Mouse (Mus musculus): ENCODE measurements around the gene F10. TPM values are rescaled to one million over a fixed set of nuclear protein-coding genes. Genes with fewer than 3 reads are reported as not detected.
"Not testable (repeated sequence)": the region's sequence is repeated elsewhere in the genome, so short reads cannot be mapped to it uniquely, and the experiment has no call there.

F10 gene
- total RNA-seq, 4 experiments from 2014 or later = 0.35 to 5.7 (median 0.47) TPM

DNA sequence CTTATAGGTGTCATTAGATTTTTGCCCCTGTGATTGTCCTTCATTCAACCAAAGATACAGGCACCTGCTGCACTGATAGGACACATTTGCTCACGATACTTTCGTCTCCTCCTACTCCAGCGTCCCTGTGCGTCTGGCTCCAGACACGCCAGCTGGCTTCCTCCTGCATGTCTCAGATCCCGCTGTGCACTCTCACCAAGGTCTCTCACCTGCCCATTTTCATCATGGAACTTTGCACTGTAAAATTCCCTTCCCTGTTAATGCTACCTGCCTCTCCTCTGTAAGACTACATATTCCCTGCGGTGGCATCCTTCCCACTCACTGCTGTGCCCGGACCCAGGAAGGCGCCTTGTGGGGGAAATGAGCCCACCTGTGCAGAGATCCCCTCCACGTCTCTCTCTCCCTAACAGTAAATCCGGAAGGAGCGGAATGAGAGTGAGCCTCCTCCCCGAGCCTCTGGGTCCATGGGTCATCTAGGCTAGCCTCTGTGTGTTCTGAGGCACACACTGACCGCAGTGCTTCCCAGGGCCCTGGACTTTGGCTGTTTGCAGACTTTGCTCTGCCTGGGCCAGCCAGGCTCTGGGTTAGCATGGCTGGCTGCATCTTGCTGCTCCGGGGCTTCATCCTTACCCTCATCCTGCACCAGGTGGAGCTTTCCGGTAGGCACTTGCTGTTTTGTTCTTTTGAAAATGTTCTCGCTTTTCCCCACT, 23.5 kb downstream of the F10 start, which contains the start of gene Proz:
TSS of gene Proz (plus strand) at position 474 of the 710 bp plus-strand sequence.
- no peak for DNase-seq (ENCODE audit: low spot score)

DNA sequence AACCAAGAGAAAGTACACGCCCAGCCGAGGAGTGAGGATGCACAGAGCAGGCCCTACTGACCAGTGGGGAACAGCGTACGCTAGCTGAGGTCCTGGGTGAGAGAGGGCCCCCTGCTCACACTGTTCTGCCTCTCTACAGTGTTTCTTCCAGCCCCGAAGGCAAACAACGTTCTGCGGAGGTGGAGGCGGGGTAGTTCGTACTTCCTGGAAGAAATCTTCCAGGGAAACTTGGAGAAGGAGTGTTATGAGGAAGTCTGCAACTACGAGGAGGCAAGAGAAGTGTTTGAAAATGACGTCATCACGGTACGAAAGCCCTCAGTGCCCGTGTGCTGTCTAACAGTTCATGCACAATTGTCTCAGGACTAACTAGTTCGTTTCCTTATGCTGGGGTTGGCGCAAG, 26.0 kb downstream of the F10 start:
- DNase-seq (ENCODE audit: low spot score) = no peak

DNA sequence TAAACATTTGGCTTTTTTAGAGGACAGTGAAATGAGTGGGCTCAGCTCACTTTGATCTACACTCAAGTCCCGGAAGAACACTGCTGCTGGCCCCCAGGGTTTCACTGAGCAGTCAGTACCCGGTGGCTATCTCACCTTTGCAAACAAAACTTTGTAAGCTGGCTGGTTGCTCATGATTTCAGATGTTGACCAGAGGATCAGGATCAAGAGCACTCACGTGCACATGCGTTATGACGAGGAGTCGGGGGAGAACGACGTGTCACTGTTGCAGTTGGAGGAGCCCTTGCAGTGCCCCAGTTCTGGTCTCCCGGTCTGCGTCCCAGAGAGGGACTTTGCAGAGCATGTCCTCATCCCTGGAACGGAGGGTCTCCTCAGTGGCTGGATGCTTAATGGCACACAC, 36.1 kb downstream of the F10 start:
- DNase-seq (ENCODE audit: low spot score) = no peak

DNA sequence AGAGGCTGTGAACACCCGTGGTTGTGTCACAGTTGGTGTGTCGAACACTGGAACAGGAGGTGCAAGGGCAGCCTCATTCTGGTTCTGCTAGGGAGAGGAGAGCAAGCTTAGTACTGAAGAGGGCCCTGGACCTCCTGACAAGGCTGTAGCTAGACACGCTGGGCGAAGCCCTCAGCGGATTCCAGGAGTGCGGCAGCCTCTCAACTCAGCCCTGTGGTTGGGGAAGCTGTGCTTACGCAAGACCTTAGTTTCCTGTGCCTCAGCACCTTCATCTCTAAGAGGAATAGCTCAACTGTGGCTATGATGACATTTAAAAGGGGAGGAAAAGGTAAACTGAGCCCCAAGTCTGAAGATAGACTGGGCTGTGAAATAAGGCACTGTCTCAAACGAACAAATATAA, 37.9 kb downstream of the F10 start:
- no peak for DNase-seq (ENCODE audit: low spot score)

DNA sequence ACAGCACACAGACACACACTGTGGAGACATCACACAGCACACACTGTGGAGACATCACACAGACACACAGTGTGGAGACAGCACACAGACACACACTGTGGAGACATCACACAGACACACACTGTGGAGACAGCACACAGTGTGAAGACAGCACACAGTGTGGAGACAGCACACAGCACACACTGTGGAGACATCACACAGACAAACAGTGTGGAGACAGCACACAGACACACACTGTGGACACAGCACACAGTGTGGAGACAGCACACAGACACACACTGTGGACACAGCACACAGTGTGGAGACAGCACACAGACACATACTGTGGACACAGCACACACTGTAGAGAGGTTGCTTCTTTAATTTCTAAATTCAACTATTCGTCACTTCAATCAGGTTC, 38.5 kb downstream of the F10 start:
- not testable (repeated sequence) for DNase-seq (ENCODE audit: low spot score)

DNA sequence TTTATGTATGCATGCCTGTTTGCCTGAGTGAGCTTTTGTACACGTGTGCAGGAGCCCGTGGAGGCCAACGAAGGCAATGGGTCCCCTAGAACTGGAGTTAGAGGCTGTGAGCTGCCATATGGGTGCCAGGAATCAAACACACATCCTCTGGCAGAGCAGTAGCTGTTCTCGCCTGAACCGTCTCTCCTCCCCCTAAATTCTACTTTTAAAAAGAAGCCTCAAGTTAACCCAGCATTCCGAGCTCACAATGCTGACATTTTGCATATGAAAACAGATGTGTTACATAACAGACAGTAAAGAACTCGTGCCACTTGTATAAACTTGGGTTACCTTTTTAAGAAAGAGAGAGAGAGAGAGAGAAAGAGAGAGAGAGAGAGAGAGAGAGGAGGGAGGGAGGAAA, 40.4 kb downstream of the F10 start:
- no peak for DNase-seq (ENCODE audit: low spot score)

DNA sequence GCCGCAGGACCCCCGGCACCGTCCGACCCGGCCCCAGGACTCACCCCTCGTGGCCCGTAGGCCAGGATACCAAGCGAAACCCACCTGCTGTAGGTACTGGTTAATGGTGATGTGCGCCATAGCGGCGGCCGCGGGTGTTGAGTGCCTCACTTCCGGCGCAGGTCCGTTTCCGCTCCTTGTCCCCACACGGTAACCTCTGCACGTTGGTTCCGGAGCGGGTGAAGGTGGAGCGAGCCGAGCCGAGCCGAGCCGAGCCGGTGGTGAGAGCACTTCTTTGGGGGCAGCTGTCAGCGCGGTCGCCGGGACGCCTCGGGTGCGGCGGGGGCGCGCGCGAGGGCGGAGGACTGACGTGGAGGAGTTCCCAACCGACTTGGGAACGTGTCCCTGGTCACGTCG, 67.6 kb downstream of the F10 start:
- DNase-seq (ENCODE audit: low spot score) = peak; percentile 90

DNA sequence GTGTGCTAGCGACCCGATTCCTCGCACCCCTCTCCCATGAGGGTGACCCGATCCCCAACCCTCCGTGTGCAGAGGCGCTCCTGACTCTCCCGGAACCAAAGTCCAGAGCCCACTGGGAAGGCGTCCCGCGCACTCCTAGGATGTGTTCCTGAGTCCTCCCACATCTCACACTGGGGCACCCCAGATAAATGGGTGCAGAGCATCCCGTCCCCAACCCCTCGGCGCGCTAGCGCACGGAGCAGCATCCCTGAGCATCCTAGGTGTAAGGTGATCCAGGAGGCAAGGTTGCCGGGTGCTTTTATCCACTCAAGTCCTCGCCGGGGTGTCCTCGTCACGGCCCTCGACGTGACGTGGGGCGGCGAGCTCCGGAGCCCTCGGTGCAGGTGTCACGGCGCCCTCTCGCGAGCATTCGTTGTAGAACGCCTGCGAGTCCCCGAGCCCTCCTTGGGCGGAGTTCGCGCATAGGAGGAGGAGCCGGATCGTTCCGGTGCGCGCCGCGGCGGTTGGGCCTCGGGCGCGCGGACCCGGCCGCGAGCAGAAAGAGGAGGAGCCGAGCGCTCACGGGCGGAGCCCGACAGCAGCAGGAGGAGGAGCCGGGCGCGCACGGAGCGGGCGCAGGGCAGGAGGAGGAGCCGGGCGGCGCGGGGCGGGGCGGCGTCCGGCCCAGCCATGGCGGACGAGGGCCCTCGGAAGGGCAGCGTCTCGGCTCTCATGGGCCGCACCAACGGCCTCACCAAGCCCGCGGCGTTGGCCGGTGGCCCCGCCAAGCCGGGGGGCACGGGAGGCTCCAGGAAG, 68.2 kb downstream of the F10 start, which contains the start of the genes Pcid2 and Cul4a:
TSS of gene Pcid2 (minus strand) at position 373 of the 795 bp plus-strand sequence.
TSS of gene Cul4a (plus strand) at position 535 of the 795 bp plus-strand sequence.
- peak; percentile 94 for DNase-seq (ENCODE audit: low spot score)

DNA sequence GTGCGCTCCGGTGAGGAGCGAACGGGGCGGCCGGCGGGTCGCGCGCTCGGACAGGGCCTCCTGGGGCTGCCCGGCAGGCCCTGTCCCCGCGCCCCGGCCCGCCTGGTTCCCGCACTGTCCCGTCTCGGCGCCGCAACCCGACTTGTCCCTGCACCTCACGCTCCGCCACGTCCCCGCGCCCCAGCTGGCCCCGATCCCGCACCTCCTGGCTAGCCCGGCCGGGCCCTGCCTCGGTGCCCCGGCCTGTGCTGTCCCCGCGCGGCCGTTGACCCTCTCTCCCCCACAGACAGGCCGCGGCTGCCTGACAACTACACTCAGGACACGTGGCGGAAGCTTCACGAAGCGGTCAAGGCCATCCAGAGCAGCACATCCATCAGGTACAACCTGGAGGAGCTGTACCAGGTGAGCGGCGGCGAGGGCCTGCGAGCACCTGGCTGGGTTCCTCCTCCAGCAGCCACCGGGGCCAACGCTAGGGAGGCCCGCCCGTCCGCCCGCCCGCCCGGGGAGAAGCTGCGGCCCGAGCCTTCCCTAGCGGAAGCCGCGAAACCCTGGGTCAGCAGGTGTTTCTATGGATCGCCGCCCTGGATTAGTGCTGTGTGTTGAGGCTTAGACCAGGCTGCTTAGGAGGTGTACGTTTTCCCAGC, 68.9 kb downstream of the F10 start:
- no peak for DNase-seq (ENCODE audit: low spot score)

Other genes with a start within 250 kb of the F10 start
- 10 to 100 TPM; 55.6 to 85.0 (median 65.1) TPM for gene Mcf2l, start 163.5 kb upstream of the F10 start, total RNA-seq (2022)
- 1 to 10 TPM in 1 of 4 experiments, under 1 TPM in 2, not detected in 1; 0.22 to 2.2 (median 0.31) TPM for gene F7, start 11.3 kb upstream of the F10 start, total RNA-seq (2022)
- not detected for gene Proz, start 23.6 kb downstream of the F10 start, total RNA-seq (2022)
- gene Pcid2, start 68.2 kb downstream of the F10 start, total RNA-seq (2022) = 1 to 10 TPM; 8.4 to 9.7 (median 9.4) TPM
- gene Cul4a, start 68.3 kb downstream of the F10 start, total RNA-seq (2022) = 10 to 100 TPM; 75.8 to 84.1 (median 80.2) TPM
- gene Lamp1, start 121.9 kb downstream of the F10 start, total RNA-seq (2022) = 100 to 1,000 TPM; 413 to 443 (median 429) TPM
- 1 to 10 TPM; 3.7 to 6.6 (median 4.6) TPM for gene Grtp1, start 163.3 kb downstream of the F10 start, total RNA-seq (2022)
- gene Adprhl1, start 216.9 kb downstream of the F10 start, total RNA-seq (2022) = 100 to 1,000 TPM; 586 to 686 (median 600) TPM

Measured in heart, adult 8-10 months (tissue).